Mouse (Mus musculus) CH12.LX (cell line): ENCODE data around the gene Camta1. TPM values are rescaled to one million over a fixed set of nuclear protein-coding genes. Genes with fewer than 3 reads are reported as not detected.
A peak's percentile ranks its signal among the peaks of the same experiment; 100 is the strongest.

Experiments
- DNase-seq: peaks from one replicate; pipeline ENCODE4 v3.0.0-alpha.2; 2013; ENCODE audit errors: extremely low read depth
- H3K27ac ChIP-seq: 2 replicates; pipeline ENCODE4 v1.5.1; 2012; ENCODE audit warnings: low read depth, mild to moderate bottlenecking, control low read depth, moderate library complexity; ENCODE audit not compliant: insufficient read depth
- H3K27me3 ChIP-seq: replicated peaks from 2 replicates; pipeline ENCODE3; 2012; ENCODE audit warnings: inconsistent platforms
- H3K36me3 ChIP-seq, 2 experiments: replicated peaks in 1 of 2; 2 replicates each; pipeline versions ENCODE3 to v1.6.1; 2012; ENCODE audit warnings: inconsistent platforms in 1 of 2, low read length in 1 of 2, mild to moderate bottlenecking in 1 of 2, mixed read lengths in 1 of 2, moderate library complexity in 1 of 2; ENCODE audit not compliant: control insufficient read depth in 1 of 2, insufficient read depth in 1 of 2
- H3K4me1 ChIP-seq, 2 experiments: 2 replicates each; pipeline ENCODE4 v1.6.1; 2012; ENCODE audit warnings: inconsistent platforms in 1 of 2, moderate library complexity in 1 of 2; ENCODE audit not compliant: insufficient read depth in 2 of 2, control insufficient read depth in 1 of 2
- H3K4me2 ChIP-seq: 2 replicates; pipeline ENCODE4 v1.6.1; 2012; ENCODE audit warnings: low read depth, mild to moderate bottlenecking, control low read depth; ENCODE audit not compliant: poor library complexity, insufficient read depth, severe bottlenecking
- H3K4me3 ChIP-seq, 3 experiments: fragments of 150-350 bp in 1 of 3; sonication (generic) in 1 of 3; replicated peaks in 1 of 3; 2 replicates each; pipeline versions ENCODE3 to v1.5.1; 2011 to 2012; ENCODE audit warnings: low read depth in 2 of 3, low read length in 2 of 3, mild to moderate bottlenecking in 2 of 3, moderate library complexity in 2 of 3, control low read depth in 1 of 3, improper control_type of control experiment in 1 of 3, inconsistent platforms in 1 of 3, mixed read lengths in 1 of 3; ENCODE audit not compliant: poor library complexity in 1 of 3
- H3K79me2 ChIP-seq: replicated peaks from 2 replicates; pipeline ENCODE4 v1.6.1; 2012; ENCODE audit warnings: mild to moderate bottlenecking, moderate library complexity; ENCODE audit not compliant: control insufficient read depth, poor library complexity, insufficient read depth, severe bottlenecking; ENCODE audit errors: extremely low read depth
- H3K9ac ChIP-seq: 2 replicates; pipeline ENCODE4 v1.6.1; 2012; ENCODE audit warnings: low read depth, mild to moderate bottlenecking, control low read depth, moderate library complexity; ENCODE audit not compliant: insufficient read depth
- H3K9me3 ChIP-seq: replicated peaks from 2 replicates; pipeline ENCODE3; 2012; ENCODE audit warnings: low read length, inconsistent platforms, mixed read lengths
- CTCF ChIP-seq, 2 experiments: IDR thresholded peaks in 1 of 2; conservative IDR thresholded peaks in 1 of 2; 2 replicates each; pipeline ENCODE4 v1.5.1; 2011 to 2012; ENCODE audit warnings: low read depth in 2 of 2, low read length in 2 of 2, improper control_type of control experiment in 1 of 2, inconsistent platforms in 1 of 2, mild to moderate bottlenecking in 1 of 2, moderate library complexity in 1 of 2
- ELF1 ChIP-seq: IDR thresholded peaks from 2 replicates; pipeline ENCODE4 v1.6.1; 2014; ENCODE audit warnings: low read depth, mild to moderate bottlenecking, inconsistent platforms, low read length, improper control_type of control experiment
- JUN ChIP-seq: IDR thresholded peaks from 2 replicates; pipeline ENCODE4 v1.6.1; 2011; ENCODE audit warnings: low read depth, mild to moderate bottlenecking, low read length, improper control_type of control experiment, moderate library complexity; ENCODE audit not compliant: insufficient read depth
- JUND ChIP-seq: conservative IDR thresholded peaks from 2 replicates; pipeline ENCODE4 v1.6.1; 2011; ENCODE audit warnings: low read depth, low read length, improper control_type of control experiment
- MAX ChIP-seq: IDR thresholded peaks from 2 replicates; pipeline ENCODE4 v1.6.1; 2011; ENCODE audit warnings: low read length, improper control_type of control experiment
- POLR2AphosphoS2 ChIP-seq: IDR thresholded peaks from 2 replicates; pipeline ENCODE4 v1.6.1; 2011; ENCODE audit warnings: low read depth, low read length, improper control_type of control experiment
- RCOR1 ChIP-seq: conservative IDR thresholded peaks from 2 replicates; pipeline ENCODE4 v1.6.1; 2012; ENCODE audit warnings: low read depth, mild to moderate bottlenecking, inconsistent platforms, low read length, improper control_type of control experiment
- SMC3 ChIP-seq: IDR thresholded peaks from 2 replicates; pipeline ENCODE4 v1.6.1; 2011; ENCODE audit warnings: low read depth, low read length, improper control_type of control experiment
- TCF12 ChIP-seq: IDR thresholded peaks from 2 replicates; pipeline ENCODE4 v1.6.1; 2014; ENCODE audit warnings: low read depth, mild to moderate bottlenecking, inconsistent platforms, low read length, improper control_type of control experiment
- USF1 ChIP-seq: IDR thresholded peaks from 2 replicates; pipeline ENCODE4 v1.6.1; 2014; ENCODE audit warnings: low read depth, mild to moderate bottlenecking, inconsistent platforms, low read length, improper control_type of control experiment
- ZKSCAN1 ChIP-seq: IDR thresholded peaks from 2 replicates; pipeline ENCODE4 v1.6.1; 2012; ENCODE audit warnings: low read depth, inconsistent platforms, low read length, improper control_type of control experiment, borderline replicate concordance
- ZMIZ1 ChIP-seq: IDR thresholded peaks from 2 replicates; pipeline ENCODE4 v1.6.1; 2012; ENCODE audit warnings: low read depth, mild to moderate bottlenecking, inconsistent platforms, low read length, improper control_type of control experiment
- dilution Hi-C: fragments of 300-500 bp; cut with MboI; formaldehyde crosslinking; loops from 2 replicates; pipeline ENCODE4 v1.14.3; 2020; ENCODE audit warnings: low sequenced_read_pairs; ENCODE audit not compliant: extremely low pct_unique_long_range_greater_than_20kb, extremely low pct_ligation_motif_present
- in situ Hi-C: fragments of 300-500 bp; cut with MboI; formaldehyde crosslinking; loops from 3 replicates; pipeline ENCODE4 v1.14.3; 2019; ENCODE audit warnings: low sequenced_read_pairs, low pct_ligation_motif_present, low pct_unique_long_range_greater_than_20kb, mixed read lengths
- polyA plus RNA-seq: library from polyadenylated mRNA; unstranded; fragments of >175 nt; gene quantifications from 2 replicates; pipeline ENCODE4 v1.2.1, GENCODE M21; 2012; ENCODE audit warnings: low read depth; ENCODE audit not compliant: insufficient read length
- total RNA-seq, 2 experiments: library from RNA; depleted of rRNA; stranded (reverse); fragments of 300-350 nt in 1 of 2; fragments of >200 nt in 1 of 2; gene quantifications; 2 replicates each; pipeline ENCODE4 v1.2.3; 2012 to 2014

Gene Camta1
- total and polyA plus RNA-seq, 3 experiments = 9.9 to 32.5 (median 15.3) TPM

DNA sequence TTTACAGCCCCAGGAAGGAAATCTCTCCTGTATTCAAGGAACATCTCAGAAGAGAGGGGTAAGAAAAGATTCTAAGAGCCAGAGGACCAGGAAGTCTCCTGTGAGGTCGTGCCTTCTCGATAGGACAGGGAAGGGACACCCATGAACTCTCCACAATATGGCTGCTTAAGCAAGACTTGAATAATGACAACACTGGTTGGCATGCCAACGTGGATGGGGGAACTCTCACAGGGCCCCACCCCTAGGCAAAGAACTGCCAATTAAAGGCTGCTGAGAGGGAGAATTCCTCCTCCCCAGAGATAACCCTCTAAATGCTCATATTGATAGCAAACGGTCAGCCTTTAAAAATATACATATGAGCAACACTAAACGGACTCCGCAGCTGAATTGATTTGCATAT is 39.1 kb upstream of the Camta1 start:
- DNase-seq = no peak
- Histone ChIP-seq H3K27ac (no peak overlapping the region), H3K4me1 (no peaks in the 10 kb centered on the region), H3K9me3 (peaks cover 8% of the 10 kb centered on the region), H3K4me3 (no peak overlapping the region), H3K36me3 (no peaks in the 10 kb centered on the region), H3K79me2 (no peaks in the 10 kb centered on the region), H3K9ac (no peak overlapping the region), H3K27me3 (peaks cover 27% of the 10 kb centered on the region), H3K4me2 (no peak overlapping the region)
- in situ Hi-C loops (no loop called here), dilution Hi-C loops (no loop called here)
- no peak for TF ChIP-seq SMC3
- TF ChIP-seq ZMIZ1 = no peak
- TF ChIP-seq USF1 = no peak
- TF ChIP-seq ELF1 = no peak
- no peak for TF ChIP-seq JUN
- TF ChIP-seq MAX = no peak
- no peak for TF ChIP-seq TCF12
- no peak for TF ChIP-seq CTCF (conservative IDR thresholded peaks at IDR 0.05 in 1 of 2, IDR thresholded peaks at IDR 0.05 in 1 of 2; ENCODE audit: low read depth in 2 of 2, low read length in 2 of 2)
- no peak for TF ChIP-seq ZKSCAN1
- no peak for TF ChIP-seq RCOR1
- no peak for TF ChIP-seq POLR2AphosphoS2
- no peak for TF ChIP-seq JUND

DNA sequence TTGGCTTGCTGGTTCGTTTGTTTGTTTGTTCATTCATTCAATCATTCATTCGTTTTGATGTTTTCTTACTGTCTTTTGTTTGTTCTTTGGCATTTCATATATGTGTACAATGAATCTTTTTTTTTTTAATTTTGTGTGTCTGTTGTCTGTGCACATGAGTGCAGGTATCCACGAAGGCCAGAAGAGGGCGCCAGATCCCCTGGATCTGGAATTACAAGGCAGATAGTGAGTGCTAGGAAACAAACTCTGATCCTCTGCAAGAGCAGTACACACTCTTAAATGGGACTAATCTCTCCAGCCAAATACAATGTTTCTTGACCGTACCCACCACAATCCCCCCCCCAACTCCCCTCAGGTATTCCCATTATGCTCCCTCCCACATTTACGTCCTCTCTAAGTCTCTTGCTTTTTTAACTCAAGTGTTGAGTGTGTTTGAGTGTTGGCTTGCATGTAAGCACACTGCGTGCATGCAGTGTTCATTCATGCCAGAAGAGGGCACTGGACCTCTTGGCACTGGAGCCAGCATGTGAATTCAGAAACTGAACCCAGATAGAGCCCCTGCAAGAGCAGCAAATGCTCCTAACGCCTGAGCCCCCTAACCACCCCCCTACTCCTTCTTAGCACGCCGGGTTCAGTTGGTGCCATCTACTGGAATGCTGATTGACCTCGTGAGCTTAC is 38.2 kb upstream of the Camta1 start:
- H3K4me3 ChIP-seq = no peak overlapping the region
- peak in 1 of 2 experiments; percentile 14; a peak in 1 of 4 replicates for TF ChIP-seq CTCF (conservative IDR thresholded peaks at IDR 0.05 in 1 of 2, IDR thresholded peaks at IDR 0.05 in 1 of 2; ENCODE audit: low read depth in 2 of 2, low read length in 2 of 2)
- TF ChIP-seq ZKSCAN1 = 0 out of 2 replicates have a peak, but pooled peaks have one; percentile 13
- TF ChIP-seq JUN = no peak
- no peak for DNase-seq
- H3K79me2 ChIP-seq = no peaks in the 10 kb centered on the region
- H3K4me1 ChIP-seq = no peaks in the 10 kb centered on the region
- no peak overlapping the region for H3K27ac ChIP-seq
- H3K36me3 ChIP-seq = no peaks in the 10 kb centered on the region
- dilution Hi-C loops (no loop called here), in situ Hi-C loops (loop anchor here (25.0 kb wide), 2 partner anchors 113 to 738 kb away; no protein-coding TSS in a partner anchor)
- H3K9me3 ChIP-seq = peaks cover 8% of the 10 kb centered on the region
- peaks cover 22% of the 10 kb centered on the region for H3K27me3 ChIP-seq
- H3K9ac ChIP-seq = no peak overlapping the region
- no peak overlapping the region for H3K4me2 ChIP-seq
